Mouse (Mus musculus): ENCODE results near the gene Auts2. TPM values are rescaled to one million over a fixed set of nuclear protein-coding genes. Genes with fewer than 3 reads are reported as not detected.

Gene Auts2
- polyA plus RNA-seq, 1 experiment from 2014 or later, result 71.4 TPM

GRCm38 (mm10) chr5:132013296-132013695 lies 529.8 kb downstream of the Auts2 start:
- no peak overlapping the region for H3K9ac ChIP-seq (ENCODE audit: low read length)
- H3K36me3 ChIP-seq (ENCODE audit: control insufficient read depth, insufficient read depth, low read length), result no peaks in the 10 kb centered on the region
- no peak overlapping the region for H3K4me3 ChIP-seq (ENCODE audit: low read depth, low read length)
- no peak for DNase-seq (ENCODE audit: low spot score)
- WGBS, result 87% methylated on average over 7 of the region's 7 CpGs
- H3K9me3 ChIP-seq (ENCODE audit: control insufficient read depth, low read length), result no peaks in the 10 kb centered on the region
- no peaks in the 10 kb centered on the region for H3K27me3 ChIP-seq (ENCODE audit: control insufficient read depth, insufficient read depth, low read length)
- no peak for ATAC-seq (replicated peaks; ENCODE audit: low FRiP score)
- no peaks in the 10 kb centered on the region for H3K4me1 ChIP-seq (replicated peaks; ENCODE audit: control insufficient read depth, insufficient read depth, low read length)
- no peak overlapping the region for H3K27ac ChIP-seq (ENCODE audit: low read depth, low read length)
- H3K4me2 ChIP-seq (ENCODE audit: low read depth, low read length, severe bottlenecking), result no peak overlapping the region

GRCm38 (mm10) chr5:132011795-132012194 lies 531.3 kb downstream of the Auts2 start:
- Histone ChIP-seq H3K27ac (ENCODE audit: low read depth, low read length) (no peak overlapping the region), H3K4me2 (ENCODE audit: low read depth, low read length, severe bottlenecking) (no peak overlapping the region), H3K9ac (ENCODE audit: low read length) (no peak overlapping the region), H3K4me3 (ENCODE audit: low read depth, low read length) (no peak overlapping the region), H3K9me3 (ENCODE audit: control insufficient read depth, low read length) (no peaks in the 10 kb centered on the region), H3K4me1 (replicated peaks; ENCODE audit: control insufficient read depth, insufficient read depth, low read length) (no peaks in the 10 kb centered on the region), H3K36me3 (ENCODE audit: control insufficient read depth, insufficient read depth, low read length) (no peaks in the 10 kb centered on the region), H3K27me3 (ENCODE audit: control insufficient read depth, insufficient read depth, low read length) (no peaks in the 10 kb centered on the region)
- ATAC-seq (replicated peaks; ENCODE audit: low FRiP score) (no peak), DNase-seq (ENCODE audit: low spot score) (no peak)

- no peak overlapping the region for H3K4me2 ChIP-seq (ENCODE audit: low read depth, low read length, severe bottlenecking)
- no peaks in the 10 kb centered on the region for H3K27me3 ChIP-seq (ENCODE audit: control insufficient read depth, insufficient read depth, low read length)
- WGBS, result 70% methylated on average over 7 of the region's 7 CpGs
- H3K36me3 ChIP-seq (ENCODE audit: control insufficient read depth, insufficient read depth, low read length), result no peaks in the 10 kb centered on the region
- no peak overlapping the region for H3K27ac ChIP-seq (ENCODE audit: low read depth, low read length)
- no peak overlapping the region for H3K9ac ChIP-seq (ENCODE audit: low read length)
- no peak for ATAC-seq (replicated peaks; ENCODE audit: low FRiP score)
- DNase-seq (ENCODE audit: low spot score), result no peak
- H3K4me3 ChIP-seq (ENCODE audit: low read depth, low read length), result no peak overlapping the region
- H3K9me3 ChIP-seq (ENCODE audit: control insufficient read depth, low read length), result no peaks in the 10 kb centered on the region
- no peaks in the 10 kb centered on the region for H3K4me1 ChIP-seq (replicated peaks; ENCODE audit: control insufficient read depth, insufficient read depth, low read length)
Measured at GRCm38 (mm10) chr5:132008703-132009222, 534.4 kb downstream of the Auts2 start.

GRCm38 (mm10) chr5:132007907-132008306 lies 535.2 kb downstream of the Auts2 start:
- 32% methylated on average over 4 of the region's 4 CpGs for WGBS
- Histone ChIP-seq H3K9me3 (ENCODE audit: control insufficient read depth, low read length) (no peaks in the 10 kb centered on the region), H3K4me3 (ENCODE audit: low read depth, low read length) (no peak overlapping the region), H3K36me3 (ENCODE audit: control insufficient read depth, insufficient read depth, low read length) (no peaks in the 10 kb centered on the region), H3K27me3 (ENCODE audit: control insufficient read depth, insufficient read depth, low read length) (no peaks in the 10 kb centered on the region), H3K4me2 (ENCODE audit: low read depth, low read length, severe bottlenecking) (no peak overlapping the region), H3K9ac (ENCODE audit: low read length) (no peak overlapping the region), H3K4me1 (replicated peaks; ENCODE audit: control insufficient read depth, insufficient read depth, low read length) (no peaks in the 10 kb centered on the region), H3K27ac (ENCODE audit: low read depth, low read length) (no peak overlapping the region)
- no peak; the same call in 1 of the 2 replicates for ATAC-seq (replicated peaks; ENCODE audit: low FRiP score)
- no peak for DNase-seq (ENCODE audit: low spot score)

GRCm38 (mm10) chr5:131992681-131993211 lies 550.4 kb downstream of the Auts2 start:
- H3K9me3 ChIP-seq (ENCODE audit: control insufficient read depth, low read length), result no peaks in the 10 kb centered on the region
- no peaks in the 10 kb centered on the region for H3K36me3 ChIP-seq (ENCODE audit: control insufficient read depth, insufficient read depth, low read length)
- no peak overlapping the region for H3K9ac ChIP-seq (ENCODE audit: low read length)
- H3K4me2 ChIP-seq (ENCODE audit: low read depth, low read length, severe bottlenecking), result no peak overlapping the region
- DNase-seq (ENCODE audit: low spot score), result no peak
- no peak for ATAC-seq (replicated peaks; ENCODE audit: low FRiP score)
- H3K4me1 ChIP-seq (replicated peaks; ENCODE audit: control insufficient read depth, insufficient read depth, low read length), result no peaks in the 10 kb centered on the region
- no peak overlapping the region for H3K4me3 ChIP-seq (ENCODE audit: low read depth, low read length)
- 84% methylated on average over 12 of the region's 12 CpGs for WGBS
- H3K27ac ChIP-seq (ENCODE audit: low read depth, low read length), result no peak overlapping the region
- H3K27me3 ChIP-seq (ENCODE audit: control insufficient read depth, insufficient read depth, low read length), result no peaks in the 10 kb centered on the region

GRCm38 (mm10) chr5:131992268-131992667 lies 550.9 kb downstream of the Auts2 start:
- no peak overlapping the region for H3K4me2 ChIP-seq (ENCODE audit: low read depth, low read length, severe bottlenecking)
- H3K9ac ChIP-seq (ENCODE audit: low read length), result no peak overlapping the region
- ATAC-seq (replicated peaks; ENCODE audit: low FRiP score), result no peak
- H3K27me3 ChIP-seq (ENCODE audit: control insufficient read depth, insufficient read depth, low read length), result no peaks in the 10 kb centered on the region
- H3K36me3 ChIP-seq (ENCODE audit: control insufficient read depth, insufficient read depth, low read length), result no peaks in the 10 kb centered on the region
- 80% methylated on average over 6 of the region's 6 CpGs for WGBS
- H3K27ac ChIP-seq (ENCODE audit: low read depth, low read length), result no peak overlapping the region
- H3K4me3 ChIP-seq (ENCODE audit: low read depth, low read length), result no peak overlapping the region
- no peaks in the 10 kb centered on the region for H3K9me3 ChIP-seq (ENCODE audit: control insufficient read depth, low read length)
- no peaks in the 10 kb centered on the region for H3K4me1 ChIP-seq (replicated peaks; ENCODE audit: control insufficient read depth, insufficient read depth, low read length)
- no peak for DNase-seq (ENCODE audit: low spot score)

- Histone ChIP-seq H3K27me3 (ENCODE audit: control insufficient read depth, insufficient read depth, low read length) (no peaks in the 10 kb centered on the region), H3K4me3 (ENCODE audit: low read depth, low read length) (no peak overlapping the region), H3K27ac (ENCODE audit: low read depth, low read length) (no peak overlapping the region), H3K36me3 (ENCODE audit: control insufficient read depth, insufficient read depth, low read length) (no peaks in the 10 kb centered on the region), H3K9me3 (ENCODE audit: control insufficient read depth, low read length) (no peaks in the 10 kb centered on the region), H3K9ac (ENCODE audit: low read length) (no peak overlapping the region), H3K4me2 (ENCODE audit: low read depth, low read length, severe bottlenecking) (no peak overlapping the region), H3K4me1 (replicated peaks; ENCODE audit: control insufficient read depth, insufficient read depth, low read length) (no peaks in the 10 kb centered on the region)
- ATAC-seq (replicated peaks; ENCODE audit: low FRiP score), result no peak
- no peak for DNase-seq (ENCODE audit: low spot score)
- 69% methylated on average over 1 of the region's 1 CpGs for WGBS
Measured at GRCm38 (mm10) chr5:131990532-131990931, 552.6 kb downstream of the Auts2 start.

GRCm38 (mm10) chr5:131981451-131981850 lies 561.7 kb downstream of the Auts2 start:
- no peak overlapping the region for H3K9ac ChIP-seq (ENCODE audit: low read length)
- 80% methylated on average over 3 of the region's 3 CpGs for WGBS
- no peak for ATAC-seq (replicated peaks; ENCODE audit: low FRiP score)
- no peak overlapping the region for H3K27ac ChIP-seq (ENCODE audit: low read depth, low read length)
- no peaks in the 10 kb centered on the region for H3K36me3 ChIP-seq (ENCODE audit: control insufficient read depth, insufficient read depth, low read length)
- no peaks in the 10 kb centered on the region for H3K9me3 ChIP-seq (ENCODE audit: control insufficient read depth, low read length)
- no peaks in the 10 kb centered on the region for H3K4me1 ChIP-seq (replicated peaks; ENCODE audit: control insufficient read depth, insufficient read depth, low read length)
- no peaks in the 10 kb centered on the region for H3K27me3 ChIP-seq (ENCODE audit: control insufficient read depth, insufficient read depth, low read length)
- H3K4me3 ChIP-seq (ENCODE audit: low read depth, low read length), result no peak overlapping the region
- no peak for DNase-seq (ENCODE audit: low spot score)
- H3K4me2 ChIP-seq (ENCODE audit: low read depth, low read length, severe bottlenecking), result no peak overlapping the region

GRCm38 (mm10) chr5:131978939-131979338 lies 564.2 kb downstream of the Auts2 start:
- H3K4me2 ChIP-seq (ENCODE audit: low read depth, low read length, severe bottlenecking), result no peak overlapping the region
- no peak for DNase-seq (ENCODE audit: low spot score)
- no peaks in the 10 kb centered on the region for H3K36me3 ChIP-seq (ENCODE audit: control insufficient read depth, insufficient read depth, low read length)

More at GRCm38 (mm10) chr5:131978939-131979338, 564.2 kb downstream of the Auts2 start:
- Histone ChIP-seq H3K9me3 (ENCODE audit: control insufficient read depth, low read length) (no peaks in the 10 kb centered on the region), H3K4me1 (replicated peaks; ENCODE audit: control insufficient read depth, insufficient read depth, low read length) (no peaks in the 10 kb centered on the region), H3K9ac (ENCODE audit: low read length) (no peak overlapping the region), H3K27me3 (ENCODE audit: control insufficient read depth, insufficient read depth, low read length) (no peaks in the 10 kb centered on the region), H3K27ac (ENCODE audit: low read depth, low read length) (no peak overlapping the region), H3K4me3 (ENCODE audit: low read depth, low read length) (no peak overlapping the region)
- 68% methylated on average over 9 of the region's 9 CpGs for WGBS
- no peak for ATAC-seq (replicated peaks; ENCODE audit: low FRiP score)

All from forebrain, embryonic 11.5 days (tissue).